Mouse (Mus musculus): ENCODE measurements around the gene Kif3a.

DNA sequence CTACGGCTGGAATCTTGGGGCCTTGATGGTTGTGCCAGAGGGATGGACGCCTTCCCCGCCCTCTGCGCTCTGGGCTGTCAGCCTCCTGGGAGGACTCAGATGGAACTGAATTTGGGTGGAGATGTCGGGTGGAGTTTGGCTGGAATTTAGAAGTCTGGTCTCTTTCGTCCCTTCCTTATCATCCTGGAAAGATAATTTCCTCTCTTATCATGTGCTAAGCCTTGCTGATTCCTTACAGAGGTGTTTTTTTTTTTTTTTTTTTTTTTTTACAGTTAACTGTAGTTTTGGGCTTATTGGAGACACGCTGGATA lies 45.4 kb upstream of the Kif3a start:
- TF ChIP-seq CTCF (IDR thresholded peaks at IDR 0.05; ENCODE audit: low read depth): no peak
- no peak for TF ChIP-seq EP300 (IDR thresholded peaks at IDR 0.05; ENCODE audit: low read depth)

Data from heart, postnatal 0 days (tissue).